Mouse (Mus musculus): Measurements from ENCODE around the gene Nfix.

GRCm38 (mm10) chr8:84749519-84749918 is 50.6 kb downstream of the Nfix start:
- TF ChIP-seq CTCF (IDR thresholded peaks at IDR 0.05; ENCODE audit: borderline replicate concordance, extremely low read depth, insufficient read depth, insufficient read length) (no peak), POLR2A (IDR thresholded peaks at IDR 0.05; ENCODE audit: borderline replicate concordance, extremely low read depth, insufficient read depth, insufficient read length, poor library complexity, severe bottlenecking) (no peak)

All from brain, embryonic 14.5 days (tissue).